Mouse (Mus musculus) lung, adult 2 months (tissue): ENCODE measurements around the gene Nkpd1.

Experiments used
- CTCF ChIP-seq: fragments of 200-500 bp; IDR thresholded peaks from 2 replicates; pipeline ENCODE4 v1.5.1; 2011; ENCODE audit warnings: mild to moderate bottlenecking, low read length, control low read depth; ENCODE audit not compliant: insufficient read depth
- POLR2A ChIP-seq: fragments of 200-500 bp; IDR thresholded peaks from 2 replicates; pipeline ENCODE4 v1.6.1; 2011; ENCODE audit warnings: low read depth, mild to moderate bottlenecking, control low read depth, low read length, borderline replicate concordance; ENCODE audit errors: extremely low read depth

GRCm38 (mm10) chr7:19564455-19564854, 46.8 kb downstream of the Nkpd1 start:
- peak; percentile 23; the same call in 1 of the 2 replicates for TF ChIP-seq CTCF
- TF ChIP-seq POLR2A: no peak
